ENCODE assay signal across 21 mouse cellular contexts in the genomic region with DNA sequence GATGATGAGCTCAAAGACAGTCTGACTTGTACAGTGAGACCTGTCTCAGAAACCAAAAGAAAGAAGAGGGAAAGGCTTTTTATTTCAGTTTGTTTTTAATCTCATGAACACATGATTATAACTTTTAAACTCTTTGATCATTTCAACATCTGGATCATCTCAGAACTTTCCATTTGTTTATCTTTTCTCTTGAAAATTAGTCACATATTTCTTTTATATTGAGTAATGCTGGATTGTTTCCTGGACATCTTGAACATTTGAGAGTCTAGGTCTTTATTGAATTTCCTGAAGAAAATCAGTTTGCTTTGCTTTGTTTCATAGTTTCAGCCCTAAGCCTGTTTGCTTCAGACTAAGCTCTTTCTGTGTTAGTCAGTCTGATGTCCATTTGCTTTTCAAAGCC. TPM values are rescaled to one million over a fixed set of nuclear protein-coding genes. Genes with fewer than 3 reads are reported as not detected.
DNase-seq lines count a peak whose midpoint lies in the region; ATAC-seq and TF ChIP-seq lines count a peak whose summit lies in the region.
"Had no signal": no experiment of that assay in that cellular context is flagged by ENCODE, and none has a peak within 500 bp of the region (broad histone marks: within the 10 kb centered on the region; RNA-seq: fewer than 3 reads in every experiment).

No protein-coding gene starts in this region.

- H3K4me3 ChIP-seq in embryonic facial prominence, embryonic 11.5 days (ENCODE audit: low read depth, low read length): no peak overlapping the region
- no peak overlapping the region for H3K4me3 ChIP-seq in embryonic facial prominence, embryonic 10.5 days
- H3K4me3 ChIP-seq in limb, embryonic 14.5 days (replicated peaks; ENCODE audit: low read length): no peak overlapping the region
- H3K4me3 ChIP-seq in limb, embryonic 10.5 days: no peak overlapping the region
- no peak overlapping the region for H3K4me3 ChIP-seq in stomach, embryonic 14.5 days (ENCODE audit: low read depth, low read length)
- H3K4me3 ChIP-seq in stomach, postnatal 0 days (ENCODE audit: low read depth, low read length): no peak overlapping the region
- H3K4me3 ChIP-seq: heart, embryonic 15.5 days; liver, embryonic 12.5 days had no signal

- H3K27me3 ChIP-seq in embryonic facial prominence, embryonic 11.5 days (ENCODE audit: control insufficient read depth, insufficient read depth, low read length): no peaks in the 10 kb centered on the region
- no peaks in the 10 kb centered on the region for H3K27me3 ChIP-seq in embryonic facial prominence, embryonic 10.5 days (replicated peaks; ENCODE audit: low read depth, poor library complexity, severe bottlenecking)
- no peaks in the 10 kb centered on the region for H3K27me3 ChIP-seq in limb, embryonic 14.5 days (ENCODE audit: control insufficient read depth, insufficient read depth, low read length)
- no peaks in the 10 kb centered on the region for H3K27me3 ChIP-seq in limb, embryonic 10.5 days (ENCODE audit: low read depth, poor library complexity, severe bottlenecking)
- no peaks in the 10 kb centered on the region for H3K27me3 ChIP-seq in stomach, embryonic 14.5 days (ENCODE audit: control insufficient read depth, insufficient read depth, low read length)
- H3K27me3 ChIP-seq in stomach, postnatal 0 days (ENCODE audit: control insufficient read depth, insufficient read depth, low read length): no peaks in the 10 kb centered on the region
- H3K27me3 ChIP-seq: heart, embryonic 15.5 days; liver, embryonic 12.5 days had no signal

- no peak overlapping the region for H3K27ac ChIP-seq in embryonic facial prominence, embryonic 11.5 days (replicated peaks; ENCODE audit: low read depth, low read length)
- H3K27ac ChIP-seq in embryonic facial prominence, embryonic 10.5 days (replicated peaks): no peak overlapping the region
- peak overlapping the region; percentile 20; the same call in 1 of the 2 replicates for H3K27ac ChIP-seq in limb, embryonic 14.5 days (replicated peaks; ENCODE audit: low read depth, low read length)
- no peak overlapping the region for H3K27ac ChIP-seq in limb, embryonic 10.5 days
- H3K27ac ChIP-seq in stomach, embryonic 14.5 days (ENCODE audit: low read length): peak overlapping the region; percentile 4; the same call in 1 of the 2 replicates
- H3K27ac ChIP-seq in stomach, postnatal 0 days (replicated peaks): no peak overlapping the region
- H3K27ac ChIP-seq: heart, embryonic 15.5 days; liver, embryonic 12.5 days had no signal

- H3K4me2 ChIP-seq in embryonic facial prominence, embryonic 11.5 days (ENCODE audit: low read depth, low read length): no peak overlapping the region
- H3K4me2 ChIP-seq in limb, embryonic 14.5 days (replicated peaks; ENCODE audit: low read depth, low read length, severe bottlenecking): no peak overlapping the region
- H3K4me2 ChIP-seq in stomach, embryonic 14.5 days (replicated peaks; ENCODE audit: low read depth, low read length): no peak overlapping the region
- H3K4me2 ChIP-seq in stomach, postnatal 0 days (replicated peaks; ENCODE audit: low read depth): no peak overlapping the region
- H3K4me2 ChIP-seq: heart, embryonic 15.5 days; liver, embryonic 12.5 days; midbrain, embryonic 11.5 days had no signal

- H3K36me3 ChIP-seq in embryonic facial prominence, embryonic 11.5 days (replicated peaks; ENCODE audit: control insufficient read depth, insufficient read depth, low read depth, low read length): no peaks in the 10 kb centered on the region
- H3K36me3 ChIP-seq in embryonic facial prominence, embryonic 10.5 days (replicated peaks): peaks cover 11% of the 10 kb centered on the region
- H3K36me3 ChIP-seq in limb, embryonic 14.5 days (ENCODE audit: control insufficient read depth, insufficient read depth, low read length): no peaks in the 10 kb centered on the region
- peaks cover 5% of the 10 kb centered on the region for H3K36me3 ChIP-seq in limb, embryonic 10.5 days
- no peaks in the 10 kb centered on the region for H3K36me3 ChIP-seq in stomach, embryonic 14.5 days (ENCODE audit: control insufficient read depth, insufficient read depth, low read length)
- H3K36me3 ChIP-seq in stomach, postnatal 0 days (ENCODE audit: control insufficient read depth, insufficient read depth, low read length): no peaks in the 10 kb centered on the region
- H3K36me3 ChIP-seq: liver, embryonic 12.5 days had no signal

- H3K4me1 ChIP-seq in embryonic facial prominence, embryonic 11.5 days (ENCODE audit: control insufficient read depth, insufficient read depth, low read length): no peaks in the 10 kb centered on the region
- H3K4me1 ChIP-seq in embryonic facial prominence, embryonic 10.5 days: peaks cover 19% of the 10 kb centered on the region
- peaks cover 10% of the 10 kb centered on the region for H3K4me1 ChIP-seq in limb, embryonic 14.5 days (ENCODE audit: control insufficient read depth, insufficient read depth, low read length)
- H3K4me1 ChIP-seq in limb, embryonic 10.5 days: 0 out of 2 replicates have a peak, but pooled peaks cover 8% of the 10 kb centered on the region
- H3K4me1 ChIP-seq in stomach, embryonic 14.5 days (ENCODE audit: control insufficient read depth, insufficient read depth, low read length): peaks cover 16% of the 10 kb centered on the region; the same call in 1 of the 2 replicates
- 0 out of 2 replicates have a peak, but pooled peaks cover 6% of the 10 kb centered on the region for H3K4me1 ChIP-seq in stomach, postnatal 0 days (replicated peaks; ENCODE audit: control insufficient read depth, insufficient read depth)

- no peak for TF ChIP-seq EP300 in stomach, postnatal 0 days (optimal IDR thresholded peaks at IDR 0.05)

- ATAC-seq in embryonic facial prominence, embryonic 11.5 days (replicated peaks; ENCODE audit: insufficient number of reproducible peaks, low FRiP score, low TSS enrichment, low read depth): no peak
- no peak for ATAC-seq in limb, embryonic 14.5 days (ENCODE audit: low FRiP score, low read depth)
- no peak for ATAC-seq in stomach, embryonic 14.5 days (ENCODE audit: insufficient number of reproducible peaks, insufficient read depth, low FRiP score, low read depth)
- no peak for ATAC-seq in stomach, postnatal 0 days (ENCODE audit: low FRiP score, low TSS enrichment)
- ATAC-seq: hindbrain, embryonic 16.5 days; liver, embryonic 12.5 days had no signal

- H3K9me3 ChIP-seq in embryonic facial prominence, embryonic 11.5 days (replicated peaks; ENCODE audit: control insufficient read depth, low read length): no peaks in the 10 kb centered on the region
- no peaks in the 10 kb centered on the region for H3K9me3 ChIP-seq in embryonic facial prominence, embryonic 10.5 days
- H3K9me3 ChIP-seq in limb, embryonic 14.5 days (ENCODE audit: control insufficient read depth, low read length): no peaks in the 10 kb centered on the region
- H3K9me3 ChIP-seq in limb, embryonic 10.5 days (replicated peaks): no peaks in the 10 kb centered on the region
- no peaks in the 10 kb centered on the region for H3K9me3 ChIP-seq in stomach, embryonic 14.5 days (ENCODE audit: control insufficient read depth, low read depth, low read length)
- no peaks in the 10 kb centered on the region for H3K9me3 ChIP-seq in stomach, postnatal 0 days (ENCODE audit: control insufficient read depth, low read length)
- H3K9me3 ChIP-seq: heart, embryonic 15.5 days; liver, embryonic 12.5 days had no signal

- TF ChIP-seq CTCF in stomach, postnatal 0 days (IDR thresholded peaks at IDR 0.05; ENCODE audit: low read depth): no peak

- DNase-seq in embryonic facial prominence, embryonic 11.5 days (ENCODE audit: low spot score): peak; percentile 38
- no peak for DNase-seq in embryonic facial prominence, embryonic 10.5 days (ENCODE audit: low spot score)
- no peak for DNase-seq in limb, embryonic 14.5 days (ENCODE audit: low spot score)
- no peak for DNase-seq in limb, embryonic 10.5 days (ENCODE audit: low spot score)
- no peak for DNase-seq in stomach, postnatal 0 days (ENCODE audit: low spot score)
- no peak for DNase-seq in frontal cortex, postnatal 25 days (ENCODE audit: low spot score in 2 of 2)
- DNase-seq in layer of hippocampus, adult 18-20 months (ENCODE audit: low spot score in 2 of 2): no peak
- DNase-seq: adrenal gland, postnatal 36 days; cerebellum, adult 11-12 months; cerebellum, postnatal 25 days; embryo, embryonic 11 days; kidney, postnatal 14 days; left cerebral cortex, postnatal 4 days; right cerebral cortex, postnatal 25 days; thymus, postnatal 36 days had no signal

- TF ChIP-seq POLR2A in limb, embryonic 14.5 days (IDR thresholded peaks at IDR 0.05; ENCODE audit: borderline replicate concordance, extremely low read depth, insufficient read depth, insufficient read length): no peak

- no peak overlapping the region for H3K9ac ChIP-seq in embryonic facial prominence, embryonic 11.5 days (replicated peaks; ENCODE audit: low read length)
- H3K9ac ChIP-seq in limb, embryonic 14.5 days (ENCODE audit: low read depth, low read length, severe bottlenecking): no peak overlapping the region
- no peak overlapping the region for H3K9ac ChIP-seq in stomach, embryonic 14.5 days (replicated peaks; ENCODE audit: low read depth, low read length)
- H3K9ac ChIP-seq in stomach, postnatal 0 days (ENCODE audit: low read length): no peak overlapping the region
- H3K9ac ChIP-seq: heart, embryonic 15.5 days; liver, embryonic 12.5 days had no signal

RNA-seq across cellular contexts. Expression of a gene that starts 33.2 kb away (rescaled TPM):
- 99.8 and 104 TPM in 2 replicates for polyA plus RNA-seq in embryonic facial prominence, embryonic 11.5 days (2014; fragmentation: Nextera tagmentation; extraction: Ambion mirVana)
- polyA plus RNA-seq in embryonic facial prominence, embryonic 10.5 days (2016; fragmentation: Nextera tagmentation; extraction: Ambion mirVana): 75.2 and 84.0 TPM in 2 replicates
- 74.2 and 78.1 TPM in 2 replicates for polyA plus RNA-seq in limb, embryonic 14.5 days (2012; rRNA removed)
- 107 and 118 TPM in 2 replicates for polyA plus RNA-seq in limb, embryonic 14.5 days (2014; fragmentation: Nextera tagmentation; extraction: Ambion mirVana)
- polyA plus RNA-seq in limb, embryonic 10.5 days (2016; fragmentation: Nextera tagmentation; extraction: Ambion mirVana): 74.2 and 82.0 TPM in 2 replicates
- 61.5 and 61.7 TPM in 2 replicates for polyA plus RNA-seq in stomach, embryonic 14.5 days (2014; fragmentation: Nextera tagmentation; extraction: Ambion mirVana)
- polyA plus RNA-seq in stomach, postnatal 0 days (2015; fragmentation: Nextera tagmentation; extraction: Ambion mirVana): 16.7 and 18.6 TPM in 2 replicates
- 10 to 100 TPM; 27.4 to 31.3 TPM for total RNA-seq in layer of hippocampus, adult 18-20 months (2021)

RNA-seq across cellular contexts. Expression of a gene that starts 43.5 kb away (rescaled TPM):
- 0.65 TPM in 1 of 2 replicates, not detected in the other for polyA plus RNA-seq in embryonic facial prominence, embryonic 11.5 days (2014; fragmentation: Nextera tagmentation; extraction: Ambion mirVana)
- polyA plus RNA-seq in embryonic facial prominence, embryonic 10.5 days (2016; fragmentation: Nextera tagmentation; extraction: Ambion mirVana): 0.39 TPM in 1 of 2 replicates, not detected in the other
- 0.11 TPM in 1 of 2 replicates, not detected in the other for polyA plus RNA-seq in limb, embryonic 14.5 days (2012; rRNA removed)
- not detected in 2 replicates for polyA plus RNA-seq in limb, embryonic 14.5 days (2014; fragmentation: Nextera tagmentation; extraction: Ambion mirVana)
- polyA plus RNA-seq in limb, embryonic 10.5 days (2016; fragmentation: Nextera tagmentation; extraction: Ambion mirVana): 0.38 TPM in 1 of 2 replicates, not detected in the other
- polyA plus RNA-seq in stomach, embryonic 14.5 days (2014; fragmentation: Nextera tagmentation; extraction: Ambion mirVana): 0.35 and 0.58 TPM in 2 replicates
- polyA plus RNA-seq in stomach, postnatal 0 days (2015; fragmentation: Nextera tagmentation; extraction: Ambion mirVana): 0.16 and 0.52 TPM in 2 replicates
- total RNA-seq in layer of hippocampus, adult 18-20 months (2021): 1 to 10 TPM; 2.6 to 2.9 TPM
- total RNA-seq: hematopoietic stem cell, adult 5-6 weeks had no signal
- polyA plus RNA-seq: hindbrain, embryonic 16.5 days had no signal

RNA-seq across cellular contexts. Expression of a gene that starts 44.8 kb away (rescaled TPM):
- 1.4 and 1.7 TPM in 2 replicates for polyA plus RNA-seq in embryonic facial prominence, embryonic 11.5 days (2014; fragmentation: Nextera tagmentation; extraction: Ambion mirVana)
- polyA plus RNA-seq in embryonic facial prominence, embryonic 10.5 days (2016; fragmentation: Nextera tagmentation; extraction: Ambion mirVana): 2.2 and 3.0 TPM in 2 replicates
- polyA plus RNA-seq in limb, embryonic 14.5 days (2012; rRNA removed): 7.1 and 8.3 TPM in 2 replicates
- 1.9 and 2.5 TPM in 2 replicates for polyA plus RNA-seq in limb, embryonic 14.5 days (2014; fragmentation: Nextera tagmentation; extraction: Ambion mirVana)
- 2.2 and 2.8 TPM in 2 replicates for polyA plus RNA-seq in limb, embryonic 10.5 days (2016; fragmentation: Nextera tagmentation; extraction: Ambion mirVana)
- 2.8 and 3.4 TPM in 2 replicates for polyA plus RNA-seq in stomach, embryonic 14.5 days (2014; fragmentation: Nextera tagmentation; extraction: Ambion mirVana)
- polyA plus RNA-seq in stomach, postnatal 0 days (2015; fragmentation: Nextera tagmentation; extraction: Ambion mirVana): 1.1 and 1.6 TPM in 2 replicates
- 1 to 10 TPM; 7.6 to 8.0 TPM for total RNA-seq in layer of hippocampus, adult 18-20 months (2021)

Comparison
In these comparisons a context has a peak if more than half of its experiments do, and no peak if none do; other contexts are left out.
1. H3K27ac ChIP-seq: peak in limb, embryonic 14.5 days (single experiment) and stomach, embryonic 14.5 days (single experiment); none in embryonic facial prominence, embryonic 11.5 days (single experiment), embryonic facial prominence, embryonic 10.5 days (single experiment), limb, embryonic 10.5 days (single experiment) and stomach, postnatal 0 days (single experiment).